Mouse (Mus musculus) regulatory T cell (primary cell): ENCODE results near the gene Mpp3.

Source experiments
- in situ Hi-C: fragments of 300-600 bp; cut with MboI, MseI; formaldehyde crosslinking; loops from one replicate; pipeline ENCODE4 v1.15.1; 2025; ENCODE audit warnings: high pct_unique_total_duplicates

The Mpp3 gene

GRCm38 (mm10) chr11:101979140-101979539, 49.1 kb downstream of the Mpp3 start:
- in situ Hi-C loops = no loop called here

DNA sequence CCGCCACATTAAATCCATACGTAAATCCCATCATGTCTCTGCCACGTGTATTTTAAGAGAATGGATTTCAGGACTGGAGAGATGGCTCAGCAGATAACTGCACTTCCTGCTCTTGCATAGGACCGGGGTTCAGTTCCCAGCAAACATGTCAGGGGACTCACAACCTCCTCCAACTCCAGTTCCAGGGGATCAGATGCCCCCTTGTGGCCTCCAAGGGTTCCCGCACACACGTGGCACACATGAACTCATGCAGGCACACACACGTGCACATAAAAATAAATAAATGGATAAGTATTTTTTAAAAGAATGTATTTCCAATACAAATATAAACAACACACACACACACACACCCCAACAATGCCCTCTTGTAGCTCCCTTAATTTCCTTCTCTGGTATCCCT, 51.3 kb downstream of the Mpp3 start:
- in situ Hi-C loops = no loop called here

- in situ Hi-C loops = loop anchor here (5.0 kb wide), 1 partner anchor 148 kb away; no protein-coding TSS in a partner anchor
Measured at GRCm38 (mm10) chr11:101974923-101975322, 53.3 kb downstream of the Mpp3 start.

DNA sequence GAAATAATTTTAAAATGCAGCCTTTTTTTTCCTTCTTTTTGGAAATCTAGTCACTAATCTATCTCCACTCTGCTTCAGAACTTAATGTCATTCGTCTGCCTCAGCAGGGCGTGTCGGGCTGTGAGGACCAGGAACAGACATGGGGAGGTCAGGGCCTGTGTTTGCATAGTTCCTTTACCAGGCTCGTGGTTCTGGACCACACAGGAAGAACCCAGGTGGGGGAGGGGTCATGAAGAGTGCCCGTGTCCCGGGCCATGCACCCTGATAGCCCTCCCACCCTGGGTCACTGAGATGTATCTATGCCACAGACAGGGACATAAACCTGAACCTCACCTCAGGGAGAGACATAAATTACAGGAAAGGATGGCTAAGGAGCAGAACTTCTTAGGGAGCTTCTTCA, 54.1 kb downstream of the Mpp3 start:
- in situ Hi-C loops = loop anchor here (5.0 kb wide), 1 partner anchor 147 kb away; no protein-coding TSS in a partner anchor

DNA sequence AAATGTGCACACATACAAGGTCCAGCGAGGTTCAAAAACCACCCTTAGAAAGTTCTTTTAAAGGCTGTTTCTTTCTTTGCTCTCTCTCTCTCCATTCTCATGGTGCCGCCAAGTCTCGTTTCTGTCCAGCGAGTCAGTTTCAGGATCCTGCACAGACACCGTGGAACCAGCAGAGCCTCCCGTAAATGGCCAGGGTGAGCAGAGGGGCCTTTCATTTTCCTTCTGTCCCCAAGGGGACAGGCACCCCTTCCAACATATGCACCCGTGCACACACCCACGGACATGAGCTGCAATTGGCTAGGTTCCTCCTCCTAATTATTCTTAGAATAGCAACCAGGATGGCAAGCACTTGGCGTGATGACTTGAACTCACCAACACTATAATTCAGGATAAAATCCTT, 54.8 kb downstream of the Mpp3 start:
- in situ Hi-C loops = loop anchor here (5.0 kb wide), 1 partner anchor 146 kb away; no protein-coding TSS in a partner anchor

DNA sequence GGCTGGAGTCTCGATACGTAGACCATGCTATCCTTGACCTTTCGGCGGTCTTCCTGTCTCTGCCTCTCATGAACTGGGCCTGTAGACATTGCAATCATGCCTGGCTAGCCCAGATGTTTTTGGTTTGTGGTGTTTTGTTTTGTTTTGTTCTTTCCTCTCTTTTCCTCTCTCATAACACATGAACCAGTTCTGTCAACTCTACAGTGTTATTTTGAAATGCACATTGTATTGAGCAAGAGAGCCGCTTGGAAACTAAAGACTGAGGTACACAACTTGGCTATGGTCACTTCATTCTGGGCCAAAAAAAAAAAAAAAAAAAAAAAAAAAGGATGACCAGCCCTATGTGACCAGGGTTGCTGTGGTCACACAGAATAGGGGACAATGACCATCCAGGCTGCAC, 55.6 kb downstream of the Mpp3 start:
- in situ Hi-C loops = loop anchor here (5.0 kb wide), 1 partner anchor 145 kb away; no protein-coding TSS in a partner anchor

GRCm38 (mm10) chr11:101972097-101972496, 56.2 kb downstream of the Mpp3 start:
- in situ Hi-C loops = loop anchor here (5.0 kb wide), 1 partner anchor 145 kb away; no protein-coding TSS in a partner anchor

DNA sequence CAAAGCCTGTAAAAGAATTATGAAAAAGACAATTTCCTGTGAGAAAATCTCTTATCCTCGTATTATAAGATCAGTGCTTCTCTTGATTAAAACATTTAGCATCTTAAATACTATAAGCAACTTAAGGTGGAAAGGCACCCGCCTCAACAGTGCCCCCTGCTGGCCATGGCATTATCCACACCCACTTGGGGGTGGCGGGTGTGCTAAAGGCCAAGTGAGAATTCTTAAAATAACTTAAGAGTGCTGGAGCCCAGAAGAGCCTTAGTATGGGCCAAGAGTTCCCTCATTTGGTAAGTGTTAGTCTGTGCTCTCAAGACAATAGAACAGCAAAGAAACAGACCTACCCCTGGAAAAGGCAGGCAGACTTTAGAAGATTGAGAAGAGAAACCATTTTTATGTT, 56.9 kb downstream of the Mpp3 start:
- in situ Hi-C loops = loop anchor here (5.0 kb wide), 1 partner anchor 144 kb away; no protein-coding TSS in a partner anchor

DNA sequence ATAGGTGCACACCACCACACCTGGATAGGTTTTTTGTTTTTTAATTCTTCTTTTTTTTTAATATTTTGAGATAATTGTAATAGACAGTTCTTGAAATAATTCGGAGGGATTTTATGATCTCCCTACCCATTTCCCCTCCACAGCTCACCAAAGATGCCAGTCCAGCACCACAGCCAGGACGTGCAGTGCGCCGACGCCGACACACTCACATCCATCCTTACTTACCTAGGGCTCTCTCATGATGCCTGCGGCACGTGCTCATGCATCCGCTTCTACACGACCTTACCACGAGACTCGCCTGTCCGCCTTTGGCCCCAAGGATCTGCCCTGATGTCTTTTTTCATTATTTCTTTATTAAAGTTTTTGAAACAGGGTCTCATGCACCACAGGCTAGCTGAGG, 58.4 kb downstream of the Mpp3 start:
- in situ Hi-C loops = loop anchor here (5.0 kb wide), 2 partner anchors 48 to 143 kb away; no protein-coding TSS in a partner anchor

GRCm38 (mm10) chr11:101968791-101969190, 59.5 kb downstream of the Mpp3 start:
- in situ Hi-C loops = loop anchor here (5.0 kb wide), 1 partner anchor 46 kb away; no protein-coding TSS in a partner anchor

GRCm38 (mm10) chr11:101968311-101968710, 60.0 kb downstream of the Mpp3 start:
- in situ Hi-C loops = loop anchor here (5.0 kb wide), 1 partner anchor 46 kb away; no protein-coding TSS in a partner anchor

- in situ Hi-C loops = loop anchor here (5.0 kb wide), 1 partner anchor 45 kb away; no protein-coding TSS in a partner anchor
Measured at GRCm38 (mm10) chr11:101966965-101967614, 61.2 kb downstream of the Mpp3 start, which contains the start of gene Sost. TSS of gene Sost (minus strand) at chr11:101967015.

- in situ Hi-C loops = loop anchor here (5.0 kb wide), 1 partner anchor 43 kb away; no protein-coding TSS in a partner anchor
Measured at GRCm38 (mm10) chr11:101965553-101965952, 62.7 kb downstream of the Mpp3 start.

- in situ Hi-C loops = loop anchor here (5.0 kb wide), 1 partner anchor 42 kb away; no protein-coding TSS in a partner anchor
Measured at GRCm38 (mm10) chr11:101964647-101965046, 63.6 kb downstream of the Mpp3 start.

DNA sequence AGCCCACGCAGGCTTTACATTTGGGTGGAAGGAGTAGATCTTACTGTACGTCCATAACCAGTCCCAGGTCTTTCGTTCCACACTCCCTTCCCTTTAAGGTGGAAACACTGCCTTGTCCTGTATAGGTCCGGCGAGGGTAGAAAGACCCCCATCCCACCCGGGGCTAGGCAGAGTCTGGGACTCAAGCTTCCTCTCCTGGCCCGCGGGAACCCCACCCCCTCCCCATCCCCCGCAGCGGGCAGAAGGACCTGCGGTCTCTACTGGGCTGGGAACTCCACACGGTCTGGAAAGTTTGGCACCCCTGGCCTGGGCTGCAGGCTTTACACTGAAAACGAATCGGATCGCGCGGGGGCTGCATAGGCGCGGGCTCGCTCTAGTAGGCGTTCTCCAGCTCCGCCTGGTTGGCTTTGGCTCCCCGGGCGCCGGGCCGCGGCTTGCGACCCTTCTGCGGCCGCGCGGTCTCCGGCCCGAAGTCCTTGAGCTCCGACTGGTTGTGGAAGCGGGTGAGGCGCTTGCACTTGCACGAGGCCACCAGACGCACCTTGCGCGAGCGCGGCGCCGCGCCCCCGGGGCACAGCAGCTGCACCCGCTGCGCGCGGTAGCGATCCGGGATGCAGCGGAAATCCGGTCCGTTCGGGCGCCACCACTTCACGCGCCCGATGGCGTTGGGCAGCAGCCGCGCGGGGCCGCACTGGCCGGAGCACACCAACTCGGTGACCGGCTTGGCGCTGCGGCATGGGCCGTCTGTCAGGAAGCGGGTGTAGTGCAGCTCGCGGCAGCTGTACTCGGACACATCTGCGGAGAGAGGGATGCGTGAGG, 64.6 kb downstream of the Mpp3 start:
- in situ Hi-C loops = no loop called here

- in situ Hi-C loops = no loop called here
Measured at GRCm38 (mm10) chr11:101963043-101963442, 65.2 kb downstream of the Mpp3 start.

DNA sequence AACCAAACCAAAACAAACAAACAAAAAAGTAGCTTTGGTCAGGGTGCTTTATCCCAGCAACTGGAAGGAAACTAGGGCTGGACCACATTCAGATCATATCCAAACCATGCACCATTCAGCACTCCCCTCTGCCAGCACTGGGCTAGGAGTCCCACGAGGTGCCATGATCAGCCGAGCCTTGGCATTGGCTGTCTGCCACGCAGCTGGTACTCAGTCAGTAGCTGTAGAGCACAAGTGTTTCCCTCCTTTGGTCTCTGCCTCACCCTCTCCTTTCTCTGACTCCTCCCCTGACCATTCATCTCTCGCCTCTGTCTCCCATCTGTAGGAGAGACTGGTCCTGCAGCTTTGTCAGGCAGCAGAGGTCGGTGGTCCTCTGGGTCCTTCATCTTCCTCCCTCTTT, 70.8 kb downstream of the Mpp3 start:
- in situ Hi-C loops = no loop called here

DNA sequence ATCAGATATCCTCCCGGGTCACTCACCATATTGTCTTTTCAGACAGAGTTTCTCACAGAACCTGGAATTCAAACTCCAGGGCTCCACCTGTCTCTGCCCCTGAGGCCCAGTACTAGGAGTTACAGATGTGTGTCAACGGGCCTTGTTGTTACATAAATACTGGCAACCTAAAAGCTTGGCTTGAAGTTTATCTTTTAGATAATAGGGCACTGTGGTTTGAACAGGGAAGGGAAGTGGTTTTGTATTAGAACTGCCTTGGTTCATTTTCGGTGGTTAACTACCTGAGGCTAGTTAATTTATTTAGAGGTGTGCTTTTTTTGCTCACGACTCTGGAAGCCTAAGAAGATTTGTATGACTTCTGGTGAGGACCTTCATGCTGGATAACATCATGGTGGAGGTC, 74.8 kb downstream of the Mpp3 start:
- in situ Hi-C loops = no loop called here

- in situ Hi-C loops = no loop called here
Measured at GRCm38 (mm10) chr11:101952541-101953341, 75.5 kb downstream of the Mpp3 start.

DNA sequence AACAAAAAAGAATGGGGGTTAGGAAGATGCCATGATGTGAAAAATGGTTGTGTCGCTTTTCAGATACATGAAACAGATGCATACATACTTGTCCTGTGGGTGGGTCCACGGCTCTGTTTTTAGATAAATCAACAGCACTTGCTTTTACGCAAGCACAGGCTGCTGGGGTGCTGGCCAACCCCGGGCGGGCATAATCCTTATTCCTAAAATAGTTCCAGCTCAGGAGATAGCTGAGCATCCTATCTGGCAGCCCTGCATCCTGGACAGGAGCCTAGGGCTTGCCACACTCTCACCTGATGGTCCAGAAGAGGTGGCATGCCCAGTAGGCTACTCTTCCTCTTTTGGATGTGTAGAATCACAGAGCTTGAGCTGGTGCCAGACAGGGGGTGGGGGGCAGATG, 78.2 kb downstream of the Mpp3 start:
- in situ Hi-C loops = no loop called here
